Mouse (Mus musculus) cerebellum, adult 2 months (tissue): ENCODE results near the gene Cdk8. TPM values are rescaled to one million over a fixed set of nuclear protein-coding genes. Genes with fewer than 3 reads are reported as not detected.

Experiments
- DNase-seq, 2 experiments: peaks; one replicate each; pipeline ENCODE4 v3.0.0; 2021
- H3K27ac ChIP-seq: fragments of 200-500 bp; 2 replicates; pipeline ENCODE4 v1.5.1; 2012; ENCODE audit warnings: low read length, control low read depth, inconsistent platforms; ENCODE audit not compliant: insufficient read depth
- H3K27me3 ChIP-seq: fragments of 200-500 bp; 2 replicates; pipeline ENCODE4 v1.6.1; 2012; ENCODE audit warnings: inconsistent platforms, mild to moderate bottlenecking, low read length, moderate library complexity; ENCODE audit not compliant: control insufficient read depth, insufficient read depth
- H3K4me1 ChIP-seq: fragments of 200-500 bp; 2 replicates; pipeline ENCODE4 v1.6.1; 2011; ENCODE audit warnings: low read length; ENCODE audit not compliant: control insufficient read depth, insufficient read depth
- H3K4me3 ChIP-seq: fragments of 200-500 bp; replicated peaks from 2 replicates; pipeline ENCODE3; 2011; ENCODE audit warnings: mild to moderate bottlenecking, low read depth, low read length, control low read depth; ENCODE audit not compliant: insufficient read depth
- CTCF ChIP-seq: fragments of 200-500 bp; IDR thresholded peaks from 2 replicates; pipeline ENCODE4 v1.5.1; 2011; ENCODE audit warnings: low read depth, mild to moderate bottlenecking, control low read depth, low read length, moderate library complexity, borderline replicate concordance; ENCODE audit not compliant: insufficient read depth
- POLR2A ChIP-seq: fragments of 200-500 bp; IDR thresholded peaks from 2 replicates; pipeline ENCODE4 v1.6.1; 2011; ENCODE audit warnings: low read length, control low read depth, borderline replicate concordance; ENCODE audit not compliant: insufficient read depth
- WGBS: fragments of 180-500 bp; shearing (Covaris S2); methylation state at CpG from one replicate; pipeline ENCODE4 v1.1.7; 2018; 5-methylcytosine and 5-hydroxymethylcytosine counted together
- polyA plus RNA-seq: library from polyadenylated mRNA; depleted of rRNA; stranded (reverse); fragments of >200 nt; gene quantifications from 2 replicates; pipeline ENCODE4 v1.2.3, GENCODE M21; 2012

Cdk8 gene
- polyA plus RNA-seq, 1 experiment, result 35.3 TPM

GRCm38 (mm10) chr5:146238274-146238673 is 7.2 kb downstream of the Cdk8 start:
- Histone ChIP-seq H3K27me3 (no peaks in the 10 kb centered on the region), H3K4me3 (no peak overlapping the region), H3K27ac (no peak overlapping the region), H3K4me1 (peaks cover 2% of the 10 kb centered on the region; the same call in 1 of the 2 replicates)
- WGBS, result 84% methylated on average over 10 of the region's 10 CpGs
- TF ChIP-seq POLR2A, result no peak
- TF ChIP-seq CTCF, result no peak
- DNase-seq, result no peak

GRCm38 (mm10) chr5:146240771-146241170 is 9.7 kb downstream of the Cdk8 start:
- no peak for DNase-seq
- Histone ChIP-seq H3K27me3 (no peaks in the 10 kb centered on the region), H3K4me3 (no peak overlapping the region), H3K27ac (no peak overlapping the region), H3K4me1 (peaks cover 2% of the 10 kb centered on the region; the same call in 1 of the 2 replicates)
- 98% methylated on average over 2 of the region's 2 CpGs for WGBS
- TF ChIP-seq POLR2A, result no peak
- no peak for TF ChIP-seq CTCF

GRCm38 (mm10) chr5:146241202-146241601 is 10.2 kb downstream of the Cdk8 start:
- Histone ChIP-seq H3K4me3 (no peak overlapping the region), H3K27me3 (no peaks in the 10 kb centered on the region), H3K27ac (no peak overlapping the region), H3K4me1 (peaks cover 2% of the 10 kb centered on the region; the same call in 1 of the 2 replicates)
- 95% methylated on average over 3 of the region's 3 CpGs for whole genome bisulfite sequencing
- TF ChIP-seq CTCF (no peak), POLR2A (no peak)
- DNase-seq, result no peak

GRCm38 (mm10) chr5:146245193-146245592 is 14.2 kb downstream of the Cdk8 start:
- TF ChIP-seq CTCF, result no peak
- Histone ChIP-seq H3K4me3 (no peak overlapping the region), H3K27ac (no peak overlapping the region), H3K4me1 (no peaks in the 10 kb centered on the region), H3K27me3 (no peaks in the 10 kb centered on the region)
- DNase-seq, result no peak
- WGBS, result 97% methylated on average over 4 of the region's 4 CpGs

GRCm38 (mm10) chr5:146245646-146246370 is 14.8 kb downstream of the Cdk8 start:
- TF ChIP-seq POLR2A (no peak), CTCF (no peak)
- no peaks in the 10 kb centered on the region for H3K27me3 ChIP-seq
- WGBS, result 90% methylated on average over 7 of the region's 7 CpGs

GRCm38 (mm10) chr5:146246386-146246785 is 15.4 kb downstream of the Cdk8 start:
- H3K4me3 ChIP-seq, result no peak overlapping the region
- 100% methylated on average over 1 of the region's 1 CpGs for WGBS
- TF ChIP-seq POLR2A (no peak), CTCF (no peak)

More at GRCm38 (mm10) chr5:146245646-146246370, 14.8 kb downstream of the Cdk8 start:
- no peak overlapping the region for H3K27ac ChIP-seq
- H3K4me1 ChIP-seq, result no peaks in the 10 kb centered on the region; the same call in 1 of the 2 replicates
- no peak for DNase-seq
- H3K4me3 ChIP-seq, result no peak overlapping the region

GRCm38 (mm10) chr5:146247709-146248108 is 16.7 kb downstream of the Cdk8 start:
- Histone ChIP-seq H3K4me3 (no peak overlapping the region), H3K4me1 (no peaks in the 10 kb centered on the region; the same call in 1 of the 2 replicates), H3K27me3 (no peaks in the 10 kb centered on the region), H3K27ac (no peak overlapping the region)
- WGBS, result 77% methylated on average over 5 of the region's 5 CpGs
- no peak for DNase-seq
- TF ChIP-seq POLR2A, result no peak
- no peak for TF ChIP-seq CTCF

More at GRCm38 (mm10) chr5:146246386-146246785, 15.4 kb downstream of the Cdk8 start:
- DNase-seq, result no peak
- no peaks in the 10 kb centered on the region; the same call in 1 of the 2 replicates for H3K4me1 ChIP-seq
- H3K27me3 ChIP-seq, result no peaks in the 10 kb centered on the region
- no peak overlapping the region for H3K27ac ChIP-seq

- Histone ChIP-seq H3K4me3 (no peak overlapping the region), H3K27ac (no peak overlapping the region), H3K4me1 (no peaks in the 10 kb centered on the region; the same call in 1 of the 2 replicates), H3K27me3 (no peaks in the 10 kb centered on the region)
- WGBS, result 67% methylated on average over 10 of the region's 10 CpGs
- no peak for DNase-seq
- TF ChIP-seq CTCF (no peak), POLR2A (no peak)
Observed at GRCm38 (mm10) chr5:146248746-146249145, 17.7 kb downstream of the Cdk8 start.
